Mouse (Mus musculus): ENCODE data around the gene Aen.
A peak's percentile ranks its signal among the peaks of the same experiment; 100 is the strongest.

The Aen gene

GRCm38 (mm10) chr7:78895653-78896333 is at the start of gene Aen:
Gene Aen, plus strand, starts transcription at chr7:78895854.
- peak; percentile 99 for DNase-seq (ENCODE audit: low spot score)

DNA sequence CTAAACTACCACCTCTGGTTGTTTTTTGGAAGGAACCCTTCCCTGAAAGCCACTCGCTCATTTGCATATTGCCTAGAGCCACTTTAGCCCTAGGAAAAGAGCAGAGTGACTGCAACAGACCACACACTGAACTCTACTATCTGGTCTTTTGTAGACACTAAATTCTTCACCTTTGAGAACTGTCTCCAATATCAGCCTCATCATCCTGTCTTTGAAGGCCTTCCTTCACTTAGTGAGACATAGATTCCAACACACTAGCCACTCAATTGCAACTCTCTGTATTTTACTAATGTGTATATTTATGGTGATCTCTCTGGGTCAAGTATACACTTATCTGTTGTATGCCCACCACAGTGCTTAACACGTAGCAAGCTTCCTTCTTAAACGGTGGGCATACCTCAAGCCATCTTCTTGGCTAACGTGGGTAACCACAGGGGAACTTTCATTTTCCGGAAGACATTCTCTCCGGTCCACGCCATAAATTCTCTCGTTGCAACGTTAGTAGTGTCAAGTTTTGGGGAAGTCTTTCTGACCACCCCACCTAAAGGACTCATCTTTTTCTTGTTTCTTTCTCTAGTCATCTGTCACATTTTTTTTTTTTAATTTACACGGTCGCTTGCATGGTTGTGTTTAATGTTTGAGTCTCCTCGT is 49.5 kb upstream of the Aen start:
- DNase-seq (ENCODE audit: low spot score), result peak; percentile 9

DNA sequence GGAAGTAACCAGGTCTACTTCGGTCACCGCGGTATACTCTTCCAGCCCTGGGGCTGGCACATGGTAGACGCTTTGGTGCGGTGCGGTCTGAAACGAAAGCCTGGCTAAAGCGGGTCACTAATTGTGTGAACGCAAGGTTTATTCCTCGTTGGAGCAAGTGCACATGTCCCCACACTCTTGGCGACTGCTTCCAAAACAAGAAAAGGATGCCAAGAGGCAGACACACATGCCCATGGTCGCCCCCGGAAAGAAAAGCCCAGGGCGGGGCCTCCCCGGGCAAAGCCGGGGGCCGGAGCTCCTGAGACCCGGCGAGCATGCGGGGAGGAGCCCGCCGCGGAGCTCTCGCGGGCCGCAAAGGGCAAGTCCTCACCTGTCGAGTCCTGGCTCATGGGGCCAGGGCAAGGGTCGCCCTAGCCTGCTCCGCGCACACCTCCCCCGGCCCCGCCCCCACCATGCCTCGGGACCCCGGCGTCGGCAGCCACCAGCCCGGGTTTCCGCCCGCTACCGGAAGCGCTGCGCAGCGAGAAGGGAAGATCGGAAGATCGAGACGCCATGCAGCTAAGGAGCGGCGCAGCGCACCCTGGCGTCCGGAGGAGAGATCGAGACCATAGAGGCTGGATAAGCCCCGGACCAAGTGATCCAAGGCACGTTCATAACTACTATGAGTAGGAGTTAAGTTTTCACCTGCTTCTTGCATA is 48.8 kb upstream of the Aen start, which contains the start of gene Det1:
Gene Det1 (minus strand): TSS at position 527 of the 698 bp plus-strand sequence.
- DNase-seq (ENCODE audit: low spot score), result peak; percentile 95

DNA sequence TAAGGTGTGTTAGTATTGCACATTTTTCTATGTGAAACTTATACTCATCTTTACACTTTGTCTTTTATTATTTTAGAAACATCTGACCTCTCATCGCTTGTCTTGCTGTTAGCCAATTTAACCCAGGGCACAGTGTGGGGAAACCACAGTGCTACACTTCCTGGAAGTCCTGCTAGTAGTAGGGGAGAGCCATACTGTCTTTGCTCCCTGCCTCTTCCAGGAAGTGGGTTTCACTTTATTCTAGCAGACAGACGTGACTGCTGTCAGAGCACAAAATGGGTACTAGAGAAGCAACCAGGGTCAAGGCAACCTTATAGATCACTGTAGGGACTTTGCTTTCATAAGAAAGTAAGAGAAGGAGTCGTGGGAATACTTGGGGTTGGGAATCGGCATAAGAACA is 41.6 kb upstream of the Aen start:
- no peak for DNase-seq (ENCODE audit: low spot score)

- no peak for DNase-seq (ENCODE audit: low spot score)
These were observed 40.5 kb upstream of the Aen start for GRCm38 (mm10) chr7:78855044-78855655.

DNA sequence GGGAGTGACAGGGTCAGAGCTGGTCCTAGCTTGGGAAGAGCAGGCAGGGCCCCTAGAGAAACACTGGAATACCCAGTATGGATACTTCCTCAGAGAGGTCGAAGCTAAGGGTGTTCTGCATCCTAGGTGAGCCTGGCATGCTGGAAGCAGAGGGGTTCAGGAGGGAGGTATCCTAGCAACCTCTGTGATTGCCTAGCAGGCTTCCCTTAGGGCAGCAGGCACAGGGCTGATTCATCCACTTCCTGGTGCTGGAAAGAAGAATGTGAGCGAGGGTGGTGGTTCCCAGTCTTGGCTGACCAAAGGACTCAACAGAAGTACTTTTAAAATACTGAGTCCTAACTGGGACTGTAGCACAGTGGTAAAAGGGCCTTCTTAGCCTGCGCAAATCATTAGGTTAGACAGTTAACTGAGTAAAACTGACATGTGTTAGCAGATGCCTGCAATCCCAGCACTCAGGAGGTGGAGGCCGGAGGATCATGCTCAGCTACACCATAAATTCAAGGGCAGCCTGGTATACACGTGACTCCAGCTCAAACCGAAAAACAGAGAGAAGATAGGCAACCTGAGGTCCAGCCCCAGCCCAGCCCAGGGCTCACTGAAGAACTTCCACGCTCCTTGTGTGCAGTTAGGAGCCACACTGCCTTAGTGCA is 31.7 kb upstream of the Aen start:
- no peak for DNase-seq (ENCODE audit: low spot score)

DNA sequence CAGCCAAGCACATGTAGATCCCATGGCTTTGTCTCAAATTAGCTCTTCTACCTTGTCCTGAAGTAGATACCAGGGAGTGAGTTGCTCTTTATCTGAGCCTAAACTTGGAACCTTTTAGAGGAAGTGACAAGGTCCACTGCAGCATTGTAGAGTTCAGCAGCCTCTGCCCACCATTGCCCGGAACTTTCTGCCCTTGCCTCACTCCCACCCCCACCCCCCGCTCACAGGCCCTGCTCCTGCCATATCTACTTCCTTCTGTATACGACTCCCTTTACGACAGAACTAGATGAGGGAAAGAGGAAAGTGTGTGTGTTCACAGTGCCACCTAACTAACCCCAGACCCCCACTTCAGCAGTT is 31.2 kb upstream of the Aen start:
- no peak for DNase-seq (ENCODE audit: low spot score)

DNA sequence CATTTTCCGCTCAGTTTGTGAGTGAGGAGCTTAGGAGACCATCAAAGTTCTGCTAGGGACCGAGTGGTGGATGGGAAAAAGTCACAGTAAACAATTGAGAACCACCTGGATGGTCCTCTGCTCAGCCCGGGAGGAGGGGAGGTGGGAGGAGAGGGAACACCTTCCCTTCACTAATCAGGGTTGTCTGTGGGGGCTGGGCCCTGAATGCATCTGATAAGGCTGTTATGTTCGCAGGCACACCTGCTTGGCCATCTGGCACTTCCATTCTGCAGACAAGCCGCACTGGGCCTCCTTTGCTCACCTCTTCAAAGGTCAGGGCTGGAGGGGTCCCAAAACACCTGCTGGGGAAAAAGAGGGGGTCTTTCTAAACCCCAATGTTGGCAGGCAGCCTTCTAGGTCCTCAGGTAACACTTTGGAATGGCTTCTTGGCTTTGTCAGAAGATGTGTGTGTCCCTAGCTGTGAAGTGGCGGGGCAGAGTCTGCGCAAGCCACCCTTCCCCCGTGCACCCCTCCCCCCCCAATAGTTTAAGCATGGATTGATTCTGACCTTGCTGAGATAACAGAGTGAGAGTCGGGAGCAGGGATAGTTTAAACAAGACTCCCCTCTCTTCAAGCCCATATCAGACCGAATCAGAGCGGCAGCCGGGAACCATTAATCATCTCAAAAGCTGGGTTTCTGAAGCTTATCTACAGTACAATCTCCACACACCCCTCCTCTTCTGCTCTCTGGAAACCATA is 30.3 kb upstream of the Aen start:
- no peak for DNase-seq (ENCODE audit: low spot score)

DNA sequence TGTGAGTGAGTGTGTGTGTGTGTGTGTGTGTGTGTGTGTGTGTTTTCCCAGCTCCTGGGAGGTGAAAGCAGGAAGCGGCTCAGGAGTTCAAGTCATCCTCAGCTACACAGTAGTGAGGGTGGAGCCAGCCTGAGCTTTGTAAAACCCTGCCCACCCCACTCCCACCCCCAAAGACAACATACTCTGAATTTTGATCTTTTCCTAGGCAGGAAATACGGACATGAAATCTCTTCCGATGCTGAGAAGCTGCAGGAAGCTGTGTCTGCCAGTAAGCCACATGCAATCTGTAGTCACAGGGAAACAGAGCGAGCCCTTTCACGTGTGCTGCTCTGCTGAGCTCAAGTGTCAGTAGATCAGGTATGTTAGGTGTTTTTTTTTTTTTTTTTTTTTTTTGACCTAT is 26.9 kb upstream of the Aen start:
- no peak for DNase-seq (ENCODE audit: low spot score)

- no peak for DNase-seq (ENCODE audit: low spot score)
These were observed 23.3 kb upstream of the Aen start for GRCm38 (mm10) chr7:78872366-78872765.

DNA sequence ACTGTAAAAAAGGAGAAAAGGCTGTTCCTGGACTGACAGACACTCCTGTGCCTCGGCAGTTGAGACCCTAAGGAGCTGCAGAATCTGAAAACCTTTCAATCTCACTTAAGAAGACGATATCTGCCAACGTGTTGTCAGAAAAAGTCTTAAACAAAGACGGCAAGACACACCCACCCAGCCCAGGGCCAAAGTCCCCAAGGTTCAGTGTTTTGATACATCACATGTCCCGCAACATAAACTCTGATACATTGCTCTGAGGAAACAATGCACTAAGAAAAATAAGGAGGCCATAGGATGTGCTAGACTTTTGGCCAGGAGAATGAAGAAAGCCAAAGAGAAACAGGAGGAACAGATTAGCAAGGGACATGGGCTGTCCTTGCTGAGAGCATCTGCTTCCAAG is 22.8 kb upstream of the Aen start:
- no peak for DNase-seq (ENCODE audit: low spot score)

DNA sequence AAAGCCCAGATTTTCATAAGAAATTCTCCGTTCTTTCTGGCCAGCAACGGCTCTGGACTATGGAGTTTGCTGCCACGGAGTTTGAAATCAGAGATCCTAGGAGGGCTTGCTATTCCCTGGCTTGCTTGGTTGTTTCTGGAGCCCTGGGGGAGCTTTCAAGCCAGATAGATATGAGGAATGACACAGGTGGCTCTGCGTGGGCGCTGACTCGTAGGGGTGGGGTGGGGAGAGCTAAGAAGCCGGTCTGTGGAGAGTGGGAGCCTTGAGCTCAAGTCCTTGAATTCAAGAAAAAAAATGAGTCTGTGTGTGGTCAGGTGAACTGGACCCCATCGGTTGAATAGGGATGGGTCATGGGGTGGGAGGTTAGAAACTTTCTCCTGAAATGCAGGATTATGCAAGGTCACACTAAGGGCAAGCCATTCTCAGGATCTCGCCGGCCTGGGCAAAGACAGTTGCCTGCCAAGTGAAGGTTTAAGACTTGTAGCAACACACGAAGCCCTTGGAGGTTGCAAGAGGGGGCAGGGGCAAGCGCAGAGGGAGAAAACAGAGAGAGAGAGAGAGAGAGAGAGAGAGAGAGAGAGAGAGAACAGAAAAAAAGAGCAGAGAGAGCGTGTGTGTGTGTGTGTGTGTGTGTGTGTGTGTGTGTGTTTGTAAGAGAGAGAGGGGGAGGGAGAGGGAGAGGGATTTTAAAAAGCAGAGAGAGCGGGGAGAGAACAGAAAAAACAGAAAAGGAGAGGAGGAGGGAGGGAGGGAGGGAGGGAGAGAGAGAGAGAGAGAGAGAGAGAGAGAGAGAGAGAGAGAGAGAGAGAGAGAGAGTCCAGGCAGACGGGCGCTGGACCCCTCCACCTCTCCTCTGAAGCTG is 13.8 kb upstream of the Aen start:
- peak; percentile 49 for DNase-seq (ENCODE audit: low spot score)

- peak; percentile 88 for DNase-seq (ENCODE audit: low spot score)
These were observed 13.2 kb upstream of the Aen start for GRCm38 (mm10) chr7:78882469-78882837.

GRCm38 (mm10) chr7:78883016-78883725 is 12.5 kb upstream of the Aen start:
- peak; percentile 59 for DNase-seq (ENCODE audit: low spot score)

DNA sequence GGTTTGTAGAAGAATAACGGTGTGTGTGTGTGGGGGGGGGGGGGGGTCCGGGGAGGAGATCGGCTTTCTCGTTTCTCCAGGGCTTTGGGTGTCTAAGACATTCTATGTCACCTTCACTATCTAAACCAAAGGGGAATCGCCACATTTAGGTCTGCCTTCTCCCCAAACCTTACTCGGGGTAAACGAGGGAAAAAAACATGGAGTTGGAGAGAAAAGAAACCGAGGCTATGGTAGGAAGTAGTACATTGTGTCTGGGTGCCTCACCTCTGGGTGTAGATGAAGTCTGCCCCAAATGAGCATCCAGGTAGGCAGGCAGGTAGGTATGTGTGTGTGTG is 12.0 kb upstream of the Aen start:
- no peak for DNase-seq (ENCODE audit: low spot score)

- DNase-seq (ENCODE audit: low spot score), result peak; percentile 87
These were observed 11.5 kb upstream of the Aen start for GRCm38 (mm10) chr7:78884139-78884538.

- DNase-seq (ENCODE audit: low spot score), result no peak
These were observed 10.2 kb upstream of the Aen start for GRCm38 (mm10) chr7:78885404-78885803.

- peak; percentile 66 for DNase-seq (ENCODE audit: low spot score)
These were observed 9.2 kb upstream of the Aen start for GRCm38 (mm10) chr7:78886496-78886895.

DNA sequence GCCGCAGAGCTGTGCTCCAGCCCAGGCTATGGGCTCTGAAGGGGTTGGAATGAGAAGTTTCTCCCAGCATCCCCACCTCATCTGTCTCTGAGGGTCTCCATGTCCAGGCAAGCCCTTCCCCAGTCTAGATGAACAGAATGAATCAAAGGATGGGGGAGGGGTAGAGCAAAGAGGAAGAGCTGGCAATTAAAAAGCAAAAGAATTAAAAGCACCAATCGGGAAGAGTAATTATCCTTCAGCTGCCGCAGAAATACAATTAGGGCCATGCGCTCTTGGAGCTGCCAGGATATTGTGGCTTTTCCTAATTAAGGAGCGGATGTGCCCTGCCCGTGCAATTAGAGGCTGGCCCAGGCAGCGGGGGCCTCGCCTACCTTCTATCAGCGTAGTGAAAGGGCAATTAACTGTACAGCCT is 8.2 kb upstream of the Aen start:
- peak; percentile 48 for DNase-seq (ENCODE audit: low spot score)

- peak; percentile 94 for DNase-seq (ENCODE audit: low spot score)
These were observed 5.0 kb upstream of the Aen start for GRCm38 (mm10) chr7:78890641-78891040.

All from embryo, embryonic 10.5 days (tissue).